Mouse (Mus musculus) adrenal gland, postnatal 10 days (tissue): ENCODE measurements around the gene Thra. TPM values are rescaled to one million over a fixed set of nuclear protein-coding genes. Genes with fewer than 3 reads are reported as not detected.

ENCODE experiments used
- DNase-seq: peaks from one replicate; pipeline ENCODE4 v3.0.0; 2021; ENCODE audit warnings: mixed read lengths
- total RNA-seq, 2 experiments: library from RNA; stranded (reverse); gene quantifications; 2 replicates each; pipeline ENCODE4 v1.2.3; 2021

The Thra gene
- total RNA-seq, 2 experiments from 2014 or later: 135 to 184 TPM

DNA sequence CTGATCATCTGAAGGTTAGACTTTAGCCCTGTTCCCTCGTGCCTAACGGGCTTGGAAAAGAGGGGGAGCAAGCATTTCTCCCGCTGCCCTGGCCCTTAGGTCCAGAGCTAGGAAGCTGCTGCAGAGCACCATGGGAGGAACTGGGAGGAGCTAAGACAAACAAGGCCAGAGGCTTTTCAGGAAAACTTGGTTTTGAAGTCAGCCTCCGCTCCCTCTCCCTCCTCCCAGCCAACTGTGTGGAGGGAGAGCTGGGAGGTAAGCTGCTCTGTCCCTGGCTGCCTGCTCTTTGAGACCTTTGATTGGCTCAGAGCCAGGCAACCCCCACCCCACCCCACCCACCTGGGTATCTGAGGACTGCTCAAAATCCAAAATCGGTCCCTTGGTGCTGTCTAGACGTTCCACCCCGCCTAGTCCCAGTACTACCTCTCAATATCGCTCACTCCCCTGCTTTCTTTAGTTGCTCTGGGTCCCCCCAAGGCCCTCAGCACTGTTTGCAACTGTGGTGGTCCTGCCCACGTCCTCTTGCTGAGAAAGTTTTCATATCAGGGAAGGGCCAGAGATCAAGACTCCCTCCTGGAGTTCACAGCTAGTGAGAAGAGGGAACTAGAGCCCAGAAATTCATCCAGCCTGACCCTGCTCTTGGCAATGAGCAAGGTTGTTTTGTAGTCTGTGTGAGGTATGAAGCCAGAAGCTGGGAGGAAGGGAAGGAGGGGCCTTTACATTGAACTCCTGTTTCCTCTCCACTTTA lies 36.6 kb downstream of the Thra start:
- peak; percentile 80 for DNase-seq

DNA sequence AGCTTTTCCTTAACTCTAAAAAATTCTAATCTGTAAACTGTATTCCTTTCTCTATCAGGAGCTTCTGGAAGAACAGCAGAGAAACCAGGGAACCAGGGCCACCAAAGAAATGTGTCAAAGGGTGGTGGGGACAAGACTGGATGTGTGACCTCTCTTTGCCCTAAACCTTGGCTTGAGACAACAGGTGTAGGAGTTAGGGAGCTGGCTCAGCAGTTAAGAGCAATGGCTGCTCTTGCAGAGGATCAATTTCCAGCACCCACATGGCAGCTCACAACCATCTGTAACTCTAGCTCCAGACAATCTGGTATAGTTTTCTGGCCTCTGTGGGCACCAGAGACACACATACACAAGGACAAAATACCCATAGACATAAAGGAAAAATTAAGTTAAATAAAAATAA lies 37.5 kb downstream of the Thra start:
- DNase-seq: no peak

DNA sequence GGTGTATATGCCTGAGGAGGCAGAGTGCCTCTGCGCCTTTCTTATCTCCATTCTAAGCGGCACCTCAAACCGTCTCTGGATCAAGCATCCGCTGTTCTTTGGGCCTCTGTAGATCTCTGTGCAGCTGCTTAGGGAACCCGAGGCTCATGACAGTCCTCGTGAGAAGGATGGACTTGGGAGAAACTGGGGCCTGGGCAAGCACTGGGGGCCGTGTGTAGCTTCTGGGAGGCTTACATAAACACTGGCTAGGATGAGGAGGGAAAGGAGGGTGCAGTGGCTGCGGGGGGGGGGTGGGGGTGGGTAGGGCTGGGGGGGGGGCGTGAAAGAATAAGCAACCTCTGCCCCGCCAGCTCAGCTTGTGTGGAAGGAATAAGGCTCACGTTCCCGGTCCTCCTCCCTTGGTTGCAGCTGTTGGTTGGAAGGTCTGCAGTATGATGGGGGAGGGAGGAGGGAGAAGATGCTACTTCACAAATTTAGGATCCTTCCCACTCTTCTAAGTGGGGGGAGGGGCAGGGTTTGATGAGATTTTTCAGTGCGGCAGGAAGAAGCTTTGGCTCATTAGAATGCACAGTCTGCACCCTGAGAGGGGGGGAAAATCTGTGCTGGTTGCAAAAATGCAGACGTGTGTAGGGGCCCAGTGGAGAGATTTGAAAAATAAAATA lies 41.5 kb downstream of the Thra start:
- peak; percentile 35 for DNase-seq

DNA sequence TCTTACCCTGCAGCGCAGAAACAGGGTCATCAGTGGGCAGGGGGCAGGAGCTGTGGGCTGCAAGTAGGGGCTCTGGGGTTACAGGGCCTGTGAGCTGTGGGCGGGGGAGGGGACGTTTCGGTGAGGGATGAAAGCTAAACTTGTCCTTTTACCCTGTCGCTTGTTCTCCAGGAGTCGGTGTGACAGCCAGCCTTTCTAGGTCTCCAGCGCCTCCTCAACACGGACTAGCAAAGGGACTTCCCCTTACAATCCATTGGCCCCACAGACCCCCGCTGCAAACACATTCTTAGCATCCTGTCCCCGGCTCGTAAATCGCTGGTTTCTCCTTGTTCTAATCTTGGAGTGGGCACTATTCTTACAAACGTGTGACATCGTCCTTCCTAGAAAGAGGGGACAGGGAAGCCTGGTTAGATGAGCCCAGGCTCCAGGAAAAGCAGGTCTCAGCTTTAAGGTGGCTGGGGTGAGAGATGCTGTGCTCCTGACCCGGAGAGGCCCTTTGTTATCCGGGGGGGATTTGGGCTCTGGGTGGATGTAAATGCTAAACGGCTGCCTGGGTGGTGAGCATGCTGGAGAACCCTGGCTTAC lies 42.3 kb downstream of the Thra start:
- peak; percentile 54 for DNase-seq

DNA sequence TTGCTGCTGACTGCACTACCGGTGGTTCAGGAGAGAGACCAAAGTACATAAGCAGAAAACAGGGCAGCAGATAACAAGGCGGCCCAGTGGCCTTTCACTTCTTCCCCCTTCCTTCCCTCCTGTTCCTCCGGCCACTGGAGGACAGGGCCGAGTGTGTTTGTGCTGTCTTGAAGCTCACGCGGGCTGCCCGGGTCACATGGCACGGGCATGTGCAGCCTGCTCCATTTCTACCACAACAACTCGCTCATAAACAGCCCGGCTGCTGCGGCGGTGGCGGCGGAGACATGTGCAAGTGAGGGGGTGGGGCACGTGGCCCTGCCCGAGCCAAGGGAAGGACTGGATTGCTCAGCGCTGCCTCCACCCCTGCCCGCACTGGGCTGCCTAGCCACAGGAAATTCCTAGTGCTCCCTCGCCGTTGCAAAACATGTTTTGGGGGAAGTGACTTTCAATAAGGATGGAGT lies 42.8 kb downstream of the Thra start:
- DNase-seq: peak; percentile 97

DNA sequence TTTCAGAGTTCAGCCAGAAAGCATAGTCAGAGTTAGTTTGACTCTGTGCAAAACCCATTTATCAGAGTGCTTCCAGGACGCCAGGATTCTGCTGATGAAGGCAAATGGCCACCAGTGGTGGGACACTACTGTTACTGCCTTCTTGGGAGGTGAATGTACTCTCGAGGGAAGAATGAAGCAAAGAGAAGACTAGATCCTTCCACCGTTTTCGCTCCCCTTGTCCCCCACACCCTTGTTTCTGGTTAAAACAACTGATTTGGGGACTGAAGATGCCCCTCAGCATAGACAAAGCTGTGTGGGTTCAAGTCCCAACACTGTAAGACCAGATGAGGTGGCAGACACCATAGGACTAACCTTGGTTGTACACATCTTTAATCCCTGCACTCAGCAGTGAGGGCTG lies 43.7 kb downstream of the Thra start:
- no peak for DNase-seq

DNA sequence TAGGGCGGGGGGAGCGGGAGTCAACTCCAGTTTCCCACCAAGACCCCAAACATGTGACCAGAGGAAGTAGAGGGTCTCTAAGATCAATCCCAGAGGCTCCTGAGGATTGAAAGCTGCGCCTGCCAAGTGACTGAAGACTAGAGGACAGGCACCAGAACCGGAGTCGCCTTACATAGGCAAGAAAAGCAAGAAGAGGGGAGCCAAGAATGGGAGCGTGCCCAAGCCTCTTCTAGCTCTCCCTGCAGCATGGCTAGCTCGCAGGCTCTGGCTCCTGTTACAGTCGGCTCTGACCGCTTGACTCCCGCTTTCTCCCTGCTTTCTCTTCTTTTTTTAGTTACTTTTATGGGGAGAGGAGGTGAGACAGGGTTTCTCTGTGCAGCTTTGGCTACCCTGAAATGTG lies 44.8 kb downstream of the Thra start:
- DNase-seq: peak; percentile 46

DNA sequence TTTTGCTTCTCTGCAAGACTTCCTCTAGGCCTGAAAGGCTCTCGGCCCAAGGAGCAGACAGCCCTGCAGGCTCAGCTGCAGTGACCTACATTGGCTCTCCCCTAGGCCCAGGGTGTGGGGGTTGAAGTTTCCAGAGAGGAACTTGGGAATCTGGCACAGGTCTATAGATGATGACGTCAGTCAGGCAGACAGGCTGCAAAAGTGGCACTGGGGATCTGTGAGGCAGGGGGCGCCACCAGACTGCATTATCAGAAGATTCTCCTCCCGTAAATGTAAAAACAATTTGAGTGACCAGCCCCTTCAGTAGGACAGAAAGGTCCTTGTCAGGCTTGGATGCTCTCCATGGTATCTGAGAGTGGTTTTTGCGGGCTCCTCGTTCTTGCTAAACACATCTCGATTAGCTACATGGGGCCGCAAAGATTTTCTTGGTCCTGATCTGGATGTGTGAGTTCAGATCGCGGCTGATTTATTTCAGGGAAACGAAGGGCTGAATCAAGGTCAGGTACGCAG lies 45.4 kb downstream of the Thra start:
- peak; percentile 82 for DNase-seq

DNA sequence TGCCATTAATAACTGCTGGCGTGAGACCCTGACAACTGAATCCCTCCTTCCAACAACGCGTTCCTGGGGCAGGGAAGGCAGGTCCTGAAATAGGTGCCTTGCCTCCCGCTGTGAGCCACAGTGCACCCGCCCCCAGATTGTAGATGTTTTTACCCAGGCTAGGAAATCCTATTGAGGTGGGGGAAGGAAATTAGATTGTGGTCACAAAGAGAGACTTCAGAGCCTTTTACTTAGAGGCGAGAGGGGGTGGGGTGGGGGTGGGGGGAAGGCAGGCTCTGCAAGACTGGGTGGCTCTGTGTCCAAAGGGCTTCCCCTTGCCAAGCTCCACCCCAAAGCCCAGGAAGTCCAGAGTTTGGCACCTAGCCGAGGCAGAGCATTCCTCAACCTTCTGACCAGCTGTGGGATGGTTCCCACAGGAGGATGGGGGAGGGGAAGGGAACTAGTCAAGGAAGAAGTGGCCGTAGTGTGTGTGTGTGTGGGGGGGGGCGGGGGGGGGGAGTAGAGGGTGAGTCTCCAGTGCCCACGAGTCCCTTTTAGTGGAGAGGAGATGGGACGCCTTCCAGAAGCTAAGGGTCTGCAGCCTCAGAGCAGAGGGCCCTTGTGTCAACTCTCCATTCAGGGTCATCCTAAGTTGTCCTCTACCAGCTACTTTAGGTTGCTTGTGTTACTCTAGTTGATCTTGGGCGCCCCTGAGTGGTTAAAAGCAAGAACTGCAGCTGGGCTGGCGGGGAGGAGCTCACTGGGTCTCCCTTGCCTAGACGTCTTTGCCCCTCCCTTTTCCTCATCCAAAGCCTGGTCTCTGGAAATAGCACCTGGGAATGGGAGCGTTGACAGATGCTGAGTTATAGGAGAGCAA lies 46.1 kb downstream of the Thra start:
- peak; percentile 96 for DNase-seq

DNA sequence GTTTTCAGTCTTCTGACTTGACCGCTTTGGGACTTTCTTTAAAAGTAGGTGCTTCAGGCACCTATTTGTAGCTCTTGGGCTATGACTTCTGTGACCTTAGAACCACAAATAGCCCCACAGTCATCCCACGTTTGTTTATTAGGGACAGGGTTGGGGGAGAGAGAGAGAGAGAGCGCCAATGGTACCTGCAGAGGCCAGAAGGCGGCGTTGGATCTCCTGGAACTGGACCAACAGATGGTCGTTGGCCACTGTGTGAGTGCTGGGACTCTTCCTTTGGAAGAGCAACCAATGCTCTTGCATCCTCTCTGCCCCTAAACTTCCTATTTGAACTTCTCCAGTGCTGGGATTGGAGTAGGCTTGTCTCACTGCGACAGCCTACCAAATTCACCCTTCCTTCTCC lies 46.8 kb downstream of the Thra start:
- no peak for DNase-seq

DNA sequence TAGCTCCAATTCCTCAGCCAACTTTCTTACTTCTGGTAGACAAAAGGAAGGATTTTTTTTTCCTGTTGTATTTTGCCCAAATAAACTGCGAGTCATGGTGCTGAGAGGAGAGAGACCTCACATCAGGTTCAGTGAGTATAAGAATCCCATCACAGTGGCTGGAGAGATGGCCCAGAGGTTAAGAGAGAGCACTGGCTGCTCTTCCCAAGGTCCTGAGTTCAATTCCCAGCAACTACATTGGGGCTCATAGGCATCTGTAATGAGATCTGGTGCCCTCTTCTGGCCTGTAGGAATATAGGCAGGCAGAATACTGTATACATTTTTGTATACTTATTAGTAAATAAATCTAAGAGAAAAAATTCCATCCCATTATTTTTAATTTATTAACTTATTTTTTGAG lies 47.3 kb downstream of the Thra start:
- no peak for DNase-seq

DNA sequence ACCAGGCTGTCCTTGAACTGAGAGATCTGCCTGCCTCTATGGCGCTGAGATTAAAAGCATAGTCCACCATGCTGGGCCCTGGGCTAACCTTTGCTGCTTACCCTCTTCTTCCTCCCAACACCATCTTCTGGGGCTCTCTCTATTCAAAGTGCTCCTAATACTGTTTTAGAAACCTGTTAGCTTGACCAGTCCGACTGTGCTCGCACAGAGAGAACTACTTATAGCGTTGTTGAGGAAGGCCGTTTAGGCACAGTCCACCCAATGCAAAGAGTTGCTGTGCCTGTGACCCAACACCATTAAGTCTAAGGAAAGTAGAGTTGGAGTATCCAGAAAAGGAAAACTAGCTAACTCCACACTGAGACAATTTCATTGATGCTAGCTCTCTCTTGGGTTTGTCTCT lies 47.7 kb downstream of the Thra start:
- DNase-seq: no peak

DNA sequence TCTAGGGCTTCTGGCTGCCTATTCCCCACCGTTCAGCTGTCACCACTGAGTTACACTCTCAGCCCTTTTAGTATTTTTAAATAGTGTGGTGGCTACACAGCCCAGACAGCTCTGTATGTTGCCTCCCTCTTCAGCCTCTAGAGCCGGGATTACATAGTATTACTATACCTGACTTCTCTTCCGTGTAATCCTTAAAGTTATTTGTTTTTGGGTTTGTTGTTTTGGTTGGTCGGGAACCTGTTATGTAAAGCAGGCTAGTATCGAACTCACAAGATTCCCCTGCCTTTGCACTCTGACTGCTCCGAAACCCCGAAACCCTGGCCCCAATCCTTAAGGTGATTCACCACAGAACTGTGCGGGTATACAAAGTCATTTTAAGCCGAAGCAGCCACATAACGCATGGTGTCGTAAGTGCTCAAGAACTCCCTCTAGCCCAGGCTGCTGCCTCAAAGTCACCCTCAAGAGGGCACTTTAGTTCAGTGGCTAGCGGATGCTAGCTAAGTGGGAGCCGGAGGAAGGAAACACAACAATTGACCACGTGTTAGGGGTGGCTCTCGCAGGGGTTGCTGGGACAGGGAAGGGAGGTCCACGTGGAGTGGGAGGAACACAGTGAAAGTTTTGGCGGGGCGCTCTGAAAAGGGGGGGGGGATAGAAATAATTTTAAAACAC lies 48.2 kb downstream of the Thra start:
- peak; percentile 92 for DNase-seq

DNA sequence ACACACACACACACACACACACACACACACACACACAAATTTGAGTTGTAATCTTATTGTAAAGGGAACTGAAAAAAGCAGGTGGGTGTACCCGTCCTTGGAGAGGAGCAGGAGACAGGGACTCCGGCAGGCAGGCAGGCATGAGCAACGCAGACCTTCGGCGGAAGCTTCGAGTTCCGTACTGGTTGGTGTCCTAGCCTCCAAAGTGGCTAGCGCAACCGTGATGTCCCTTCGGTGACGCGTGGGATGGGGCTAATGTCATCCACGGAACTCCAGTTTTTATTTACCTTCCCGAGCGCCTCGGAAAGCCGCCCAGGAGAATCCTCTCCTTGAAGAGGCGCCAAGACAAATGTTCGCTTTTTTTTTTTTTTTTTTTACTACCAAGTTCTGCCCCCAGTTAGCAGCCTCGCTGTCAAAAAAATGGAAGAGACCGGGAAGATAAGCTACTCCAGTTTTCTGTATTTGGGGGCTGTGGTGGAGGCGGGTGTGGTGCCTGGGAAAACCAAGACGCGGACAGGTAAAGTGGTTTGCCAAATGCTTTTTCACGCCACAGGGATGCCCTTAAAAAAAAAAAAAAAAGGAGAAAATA lies 48.9 kb downstream of the Thra start:
- DNase-seq: no peak

DNA sequence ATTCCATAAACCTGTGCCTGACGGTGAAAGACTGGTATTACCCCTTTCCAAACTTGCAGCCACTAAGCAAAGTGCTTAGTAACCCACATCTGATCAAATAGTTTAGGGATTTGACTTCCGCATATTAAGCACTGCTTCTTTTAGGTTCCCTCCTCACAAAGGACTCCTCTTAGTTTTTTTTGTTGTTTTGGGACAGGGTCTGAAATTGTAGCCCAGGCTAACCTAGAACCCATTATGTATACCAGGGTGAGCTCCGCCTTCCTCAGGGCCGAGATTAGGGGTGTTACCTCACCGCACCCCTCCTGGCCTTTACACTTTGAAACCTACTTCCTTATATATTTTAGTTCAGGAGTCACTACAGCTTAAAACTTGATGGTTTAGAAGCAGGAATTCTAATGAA lies 49.4 kb downstream of the Thra start:
- DNase-seq: no peak

DNA sequence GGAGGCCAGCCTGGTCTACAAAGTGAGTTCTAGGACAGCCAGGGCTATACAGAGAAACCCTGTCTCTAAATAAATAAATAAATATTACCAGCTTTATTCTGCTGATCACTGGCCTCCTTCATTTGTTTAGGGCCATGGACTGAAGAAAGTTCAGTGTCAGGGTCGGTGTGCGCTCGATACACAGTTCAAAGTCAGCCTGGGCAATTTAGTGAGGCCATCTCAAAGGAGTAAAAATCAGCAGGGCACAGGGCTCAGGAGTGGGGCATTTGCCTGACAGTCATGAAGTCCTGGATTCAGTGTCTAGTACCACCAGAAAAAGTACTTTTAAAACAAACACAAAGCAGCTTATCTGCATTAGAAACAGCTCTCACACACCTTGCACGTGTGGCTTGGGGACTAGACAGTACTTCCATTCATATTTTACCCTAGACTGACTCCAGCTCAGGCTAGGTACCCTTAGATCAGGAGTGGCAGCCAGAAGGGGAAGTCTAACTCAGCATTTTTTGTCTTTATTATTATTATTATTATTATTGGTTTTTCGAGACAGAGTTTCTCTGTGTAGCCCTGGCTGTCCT lies 50.3 kb downstream of the Thra start:
- no peak for DNase-seq

DNA sequence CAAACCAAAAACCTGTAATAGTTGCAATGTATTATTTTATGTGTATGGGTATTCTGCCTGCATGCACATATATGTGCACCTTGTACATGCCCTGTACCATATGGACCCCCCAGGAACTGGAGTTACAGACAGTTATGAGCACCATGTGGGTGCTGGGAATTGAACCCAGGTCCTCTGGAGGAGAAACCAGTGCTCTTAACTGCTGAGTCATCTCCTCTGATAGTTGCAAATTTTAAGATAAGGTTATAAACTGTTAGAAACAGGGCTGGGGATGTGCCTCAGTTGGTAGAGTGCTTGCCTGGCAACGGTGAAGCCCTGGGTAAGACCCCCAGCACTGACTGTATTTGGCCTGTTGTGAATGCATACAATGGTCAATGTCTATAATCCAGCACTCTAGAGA lies 51.0 kb downstream of the Thra start:
- no peak for DNase-seq

DNA sequence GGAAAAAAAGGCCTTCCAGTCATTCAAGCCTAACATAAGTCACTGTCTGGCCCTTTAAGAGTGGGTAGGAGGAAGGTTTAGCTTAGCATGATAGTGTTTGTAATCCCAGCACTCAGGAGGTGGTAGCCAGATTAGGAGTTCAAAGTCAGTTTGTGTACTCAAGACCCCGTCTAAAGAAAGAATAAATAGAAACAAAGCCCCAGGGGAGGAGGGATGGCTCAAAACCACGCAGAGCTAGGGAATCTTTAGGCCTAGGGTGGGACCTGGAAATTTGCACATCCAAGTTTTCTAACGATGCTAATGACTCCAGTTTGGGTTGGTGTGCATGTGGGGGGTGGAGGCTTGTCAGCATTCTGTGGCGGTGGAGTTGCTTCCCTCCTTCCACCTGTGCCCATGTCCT lies 51.6 kb downstream of the Thra start:
- DNase-seq: no peak

DNA sequence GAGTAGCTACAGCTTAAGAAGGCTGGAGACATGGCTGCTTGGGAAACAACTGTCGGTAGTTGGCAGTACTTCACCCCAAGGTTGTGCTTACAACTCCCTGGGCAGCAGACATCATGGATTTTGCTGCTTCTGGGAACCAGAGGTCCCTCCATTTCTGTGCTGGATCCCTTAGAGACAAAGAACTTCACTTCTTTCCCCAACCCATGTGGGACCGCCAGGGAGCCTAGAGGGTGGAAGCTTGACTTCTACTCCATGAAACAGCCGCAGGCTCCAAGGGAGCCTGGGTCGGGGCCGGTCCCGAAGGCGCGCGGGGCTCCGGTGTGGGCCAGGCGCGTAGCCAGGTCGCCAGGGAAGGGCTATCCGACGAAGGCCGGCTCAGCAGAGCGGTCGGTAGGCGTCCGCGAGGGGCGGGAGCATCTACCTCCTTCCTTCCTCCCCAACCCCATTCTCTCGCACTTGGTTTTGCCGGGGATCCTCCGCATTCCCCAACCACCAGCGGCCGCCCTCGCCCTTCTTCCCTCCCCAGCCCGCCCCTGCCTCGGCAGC lies 54.1 kb downstream of the Thra start:
- DNase-seq: peak; percentile 83

DNA sequence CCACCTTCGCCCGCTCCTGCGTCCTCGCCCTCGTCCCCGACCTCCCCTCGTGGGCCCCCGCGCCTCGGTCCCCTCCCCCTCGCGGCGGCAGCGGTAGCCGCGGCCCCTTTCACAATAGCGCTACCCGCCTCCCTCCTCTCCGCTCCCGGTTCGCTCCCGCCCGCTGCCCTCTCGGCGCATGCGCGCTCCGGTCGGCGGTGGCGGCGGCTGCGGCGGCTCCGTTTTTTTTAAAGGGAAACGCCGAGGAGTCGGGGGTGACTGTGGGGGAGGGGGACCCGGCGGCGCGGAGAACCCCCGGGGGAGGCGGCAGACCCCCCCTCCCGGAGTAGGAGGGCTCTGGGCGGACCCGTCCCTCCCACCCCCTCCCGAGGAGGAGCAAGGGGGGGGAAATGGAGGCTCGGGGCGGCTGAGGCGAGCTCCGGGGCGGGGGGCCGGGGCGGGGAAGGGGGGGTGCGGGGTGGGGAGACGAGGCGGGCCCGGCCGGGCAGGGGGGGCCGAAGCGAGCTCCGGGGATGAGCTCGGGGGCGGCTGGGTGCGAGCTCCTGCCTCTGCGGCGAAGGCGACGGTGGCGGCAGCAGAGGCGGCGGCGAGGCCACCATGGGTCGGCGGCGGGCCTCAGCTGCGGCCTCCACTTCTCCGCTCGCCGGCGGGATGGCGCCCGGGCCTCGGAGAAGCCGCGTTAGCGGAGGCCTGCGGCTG lies 54.7 kb downstream of the Thra start, which contains the start of gene Msl1:
Gene Msl1, plus strand, starts transcription at position 502 of the 699 bp plus-strand sequence.
- peak; percentile 94 for DNase-seq
